Mouse (Mus musculus) forebrain, embryonic 13.5 days (tissue): ENCODE data around the gene Irf6. TPM values are rescaled to one million over a fixed set of nuclear protein-coding genes. Genes with fewer than 3 reads are reported as not detected.

Experiments
- ATAC-seq: fragments of 200-750 bp; cut with Nextera tagmentation; 2 replicates; pipeline ENCODE4 v1.8.0; 2017
- H3K27ac ChIP-seq: fragments of 300-500 bp; sonication (generic); 2 replicates; pipeline ENCODE4 v1.5.1; 2015; ENCODE audit warnings: inconsistent platforms, mild to moderate bottlenecking, moderate library complexity
- H3K27me3 ChIP-seq: fragments of 300-500 bp; sonication (generic); 2 replicates; pipeline ENCODE4 v1.6.1; 2015; ENCODE audit warnings: mild to moderate bottlenecking, inconsistent platforms
- H3K36me3 ChIP-seq: fragments of 300-500 bp; sonication (generic); 2 replicates; pipeline ENCODE4 v1.6.1; 2015; ENCODE audit warnings: mild to moderate bottlenecking, inconsistent platforms; ENCODE audit not compliant: poor library complexity, severe bottlenecking
- H3K4me1 ChIP-seq: fragments of 300-500 bp; sonication (generic); 2 replicates; pipeline ENCODE4 v1.6.1; 2015; ENCODE audit warnings: inconsistent platforms
- H3K4me2 ChIP-seq: fragments of 300-500 bp; sonication (generic); 2 replicates; pipeline ENCODE4 v1.6.1; 2015; ENCODE audit warnings: inconsistent platforms, mild to moderate bottlenecking, moderate library complexity
- H3K4me3 ChIP-seq: fragments of 300-500 bp; sonication (generic); 2 replicates; pipeline ENCODE4 v1.5.1; 2015; ENCODE audit warnings: mild to moderate bottlenecking, inconsistent platforms
- H3K9ac ChIP-seq: fragments of 300-500 bp; sonication (generic); 2 replicates; pipeline ENCODE4 v1.6.1; 2015; ENCODE audit warnings: mild to moderate bottlenecking, inconsistent platforms
- H3K9me3 ChIP-seq: fragments of 300-500 bp; sonication (generic); replicated peaks from 2 replicates; pipeline ENCODE4 v1.6.1; 2016; ENCODE audit warnings: inconsistent platforms
- WGBS: fragments of 180-500 bp; shearing (Covaris S2); methylation state at CpG from one replicate; pipeline ENCODE4 v1.1.7; 2015; 5-methylcytosine and 5-hydroxymethylcytosine counted together
- polyA plus RNA-seq: library from polyadenylated mRNA; unstranded; fragments of >200 nt; fragmentation: Nextera tagmentation; extraction: Ambion mirVana; gene quantifications from 2 replicates; pipeline ENCODE4 v1.2.1, GENCODE M21; 2015

Irf6 gene
- polyA plus RNA-seq, 1 experiment from 2014 or later, result 0.79 TPM

DNA sequence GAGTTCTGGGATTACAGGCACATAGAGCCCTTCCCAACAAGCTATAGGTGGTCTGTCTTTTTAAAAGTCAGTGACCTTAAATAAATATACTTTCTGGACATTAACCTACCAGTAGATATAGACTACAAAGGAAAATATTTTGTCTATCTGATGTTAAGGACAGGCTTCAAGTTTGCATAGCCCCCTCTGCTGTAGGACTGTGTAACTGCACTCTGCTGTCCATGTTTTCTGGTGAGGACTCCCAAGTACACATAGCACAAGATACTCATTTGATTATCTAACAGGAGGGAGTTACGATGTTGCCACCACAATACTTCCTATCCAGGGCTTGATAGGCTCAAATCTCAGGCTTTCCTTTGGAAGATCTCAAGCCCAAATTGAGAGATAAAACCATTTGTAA, 19.2 kb upstream of the Irf6 start:
- no peak overlapping the region for H3K4me3 ChIP-seq
- no peak for ATAC-seq
- H3K36me3 ChIP-seq, result no peaks in the 10 kb centered on the region
- WGBS, result 84% methylated on average over 1 of the region's 1 CpGs
- H3K27ac ChIP-seq, result no peak overlapping the region
- no peak overlapping the region for H3K9ac ChIP-seq
- H3K9me3 ChIP-seq, result no peaks in the 10 kb centered on the region
- no peak overlapping the region for H3K4me2 ChIP-seq
- peaks cover 6% of the 10 kb centered on the region for H3K4me1 ChIP-seq
- 0 out of 2 replicates have a peak, but pooled peaks cover 10% of the 10 kb centered on the region for H3K27me3 ChIP-seq

DNA sequence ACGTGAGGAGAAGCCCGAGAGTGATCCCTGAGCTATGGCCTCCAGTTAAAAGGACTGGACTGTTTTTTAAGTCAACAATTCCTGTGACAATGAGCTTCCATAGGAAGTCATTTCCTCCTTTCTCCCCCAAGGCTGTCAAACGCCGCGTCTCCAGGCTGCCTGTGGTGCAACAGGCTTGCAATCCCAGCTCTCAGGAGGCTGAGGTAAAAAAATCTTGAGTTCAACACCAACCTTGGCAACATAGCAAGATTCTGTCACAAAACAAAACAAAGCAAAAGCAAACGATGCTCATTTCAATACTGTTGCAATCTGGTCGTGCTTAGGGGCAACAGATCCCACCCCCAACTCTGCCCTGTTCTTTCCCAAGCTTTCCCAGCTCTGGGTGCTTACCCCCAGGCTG, 14.8 kb upstream of the Irf6 start:
- Histone ChIP-seq H3K27me3 (0 out of 2 replicates have a peak, but pooled peaks cover 10% of the 10 kb centered on the region), H3K9me3 (no peaks in the 10 kb centered on the region), H3K4me1 (no peaks in the 10 kb centered on the region), H3K27ac (no peak overlapping the region), H3K4me3 (no peak overlapping the region), H3K36me3 (no peaks in the 10 kb centered on the region), H3K4me2 (no peak overlapping the region), H3K9ac (no peak overlapping the region)
- no peak for ATAC-seq
- 57% methylated on average over 7 of the region's 7 CpGs for WGBS

DNA sequence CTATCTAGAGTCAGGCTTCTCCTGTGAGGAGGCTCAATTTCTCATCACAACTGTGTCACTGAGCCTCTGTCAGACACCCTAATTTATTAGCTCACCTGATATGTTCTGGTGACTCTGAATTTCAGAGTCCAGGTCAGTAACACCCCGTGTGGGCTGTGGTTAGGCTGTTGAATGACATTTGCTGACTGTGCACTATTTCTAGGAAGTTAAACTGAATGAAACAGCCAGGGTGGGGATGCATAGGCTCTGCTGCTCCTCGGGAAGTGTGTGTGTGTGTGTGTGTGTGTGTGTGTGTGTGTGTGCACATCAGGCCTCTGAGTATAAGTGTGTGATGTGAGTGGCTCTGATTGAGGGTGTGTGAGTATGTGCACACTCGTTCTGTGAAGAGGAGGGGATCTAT, 14.2 kb upstream of the Irf6 start:
- Histone ChIP-seq H3K36me3 (no peaks in the 10 kb centered on the region), H3K9ac (no peak overlapping the region), H3K9me3 (no peaks in the 10 kb centered on the region), H3K4me1 (no peaks in the 10 kb centered on the region), H3K27ac (no peak overlapping the region), H3K4me2 (no peak overlapping the region), H3K4me3 (no peak overlapping the region), H3K27me3 (0 out of 2 replicates have a peak, but pooled peaks cover 10% of the 10 kb centered on the region)
- 71% methylated on average over 3 of the region's 3 CpGs for WGBS
- no peak for ATAC-seq

DNA sequence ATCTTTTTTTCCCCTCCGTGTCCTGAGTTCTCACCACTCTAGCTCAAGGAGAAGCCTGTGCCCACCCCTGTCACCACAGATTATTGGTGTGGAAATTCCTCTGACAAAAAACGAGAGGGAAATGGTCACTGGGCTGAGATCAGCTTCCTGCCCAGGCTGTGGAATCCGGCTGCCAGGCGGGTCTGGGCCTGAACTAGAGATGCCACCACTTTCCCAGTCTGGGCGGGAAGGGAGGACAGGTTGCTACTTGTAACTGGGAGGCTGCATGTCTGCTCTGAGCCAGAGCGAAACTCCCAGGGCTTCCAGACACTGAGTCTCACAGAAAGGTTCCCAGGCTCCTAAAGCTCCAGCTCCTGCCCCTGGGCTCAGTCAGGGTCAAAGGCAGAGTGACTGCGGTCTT, 11.8 kb upstream of the Irf6 start:
- WGBS, result 83% methylated on average over 7 of the region's 7 CpGs

DNA sequence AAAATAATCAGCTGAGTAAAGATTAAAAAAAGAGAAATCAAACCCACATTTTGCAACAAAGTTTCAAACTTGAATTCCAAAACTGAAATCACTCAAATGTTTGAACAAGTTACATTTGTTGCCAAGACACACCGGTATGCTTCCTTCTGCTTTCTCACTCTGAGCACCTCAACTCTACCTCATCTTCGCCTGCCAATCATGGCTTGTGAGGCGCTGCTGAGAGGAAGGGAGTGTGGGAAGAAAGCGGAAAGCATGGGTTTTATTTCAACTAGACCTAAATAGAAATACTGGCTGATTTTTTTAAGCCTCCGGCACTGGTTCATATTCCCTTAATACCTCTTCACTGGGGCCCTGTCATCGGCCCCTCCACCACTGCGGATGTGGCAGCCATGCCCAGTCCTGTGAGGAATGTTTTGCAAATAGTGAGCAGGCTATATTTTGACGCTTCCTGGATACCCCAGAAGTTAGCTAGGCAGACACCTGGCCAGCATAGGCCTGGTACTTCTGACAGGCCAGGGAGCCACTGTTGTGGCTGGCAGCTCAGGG, 10.3 kb upstream of the Irf6 start:
- Histone ChIP-seq H3K4me3 (no peak overlapping the region), H3K9ac (no peak overlapping the region), H3K4me1 (no peaks in the 10 kb centered on the region), H3K27me3 (0 out of 2 replicates have a peak, but pooled peaks cover 4% of the 10 kb centered on the region), H3K27ac (no peak overlapping the region), H3K9me3 (no peaks in the 10 kb centered on the region), H3K36me3 (no peaks in the 10 kb centered on the region), H3K4me2 (no peak overlapping the region)
- no peak for ATAC-seq
- WGBS, result 89% methylated on average over 8 of the region's 8 CpGs

More for the DNA sequence above, 11.8 kb upstream of the Irf6 start:
- Histone ChIP-seq H3K27me3 (0 out of 2 replicates have a peak, but pooled peaks cover 10% of the 10 kb centered on the region), H3K9ac (no peak overlapping the region; the same call in 1 of the 2 replicates), H3K9me3 (no peaks in the 10 kb centered on the region), H3K4me2 (no peak overlapping the region), H3K36me3 (no peaks in the 10 kb centered on the region), H3K4me1 (no peaks in the 10 kb centered on the region), H3K27ac (no peak overlapping the region), H3K4me3 (no peak overlapping the region)
- no peak for ATAC-seq

DNA sequence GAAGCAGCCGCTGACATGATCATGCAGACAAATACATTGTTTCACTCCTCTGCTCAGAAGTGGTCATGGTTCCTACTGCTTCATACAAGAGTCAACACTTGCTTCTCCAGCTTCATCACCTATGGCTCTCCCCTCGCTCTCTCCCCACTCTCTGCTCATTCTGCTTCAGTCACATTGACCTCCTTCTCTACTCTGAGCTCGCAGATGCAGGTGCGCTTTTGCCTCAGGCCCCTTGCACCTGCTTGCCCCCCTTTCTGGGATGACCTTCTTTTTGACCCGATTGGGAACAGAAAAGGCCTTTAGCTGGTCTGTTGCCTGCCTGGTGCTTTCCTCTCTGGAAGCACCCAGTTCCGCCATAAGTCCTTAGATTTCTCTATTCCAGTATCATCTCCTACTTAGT, 8.4 kb upstream of the Irf6 start:
- Histone ChIP-seq H3K36me3 (no peaks in the 10 kb centered on the region), H3K4me3 (no peak overlapping the region), H3K4me1 (no peaks in the 10 kb centered on the region), H3K27ac (no peak overlapping the region), H3K9ac (no peak overlapping the region), H3K4me2 (no peak overlapping the region), H3K27me3 (peaks cover 2% of the 10 kb centered on the region; the same call in 1 of the 2 replicates), H3K9me3 (no peaks in the 10 kb centered on the region)
- 88% methylated on average over 6 of the region's 6 CpGs for WGBS
- ATAC-seq, result no peak

DNA sequence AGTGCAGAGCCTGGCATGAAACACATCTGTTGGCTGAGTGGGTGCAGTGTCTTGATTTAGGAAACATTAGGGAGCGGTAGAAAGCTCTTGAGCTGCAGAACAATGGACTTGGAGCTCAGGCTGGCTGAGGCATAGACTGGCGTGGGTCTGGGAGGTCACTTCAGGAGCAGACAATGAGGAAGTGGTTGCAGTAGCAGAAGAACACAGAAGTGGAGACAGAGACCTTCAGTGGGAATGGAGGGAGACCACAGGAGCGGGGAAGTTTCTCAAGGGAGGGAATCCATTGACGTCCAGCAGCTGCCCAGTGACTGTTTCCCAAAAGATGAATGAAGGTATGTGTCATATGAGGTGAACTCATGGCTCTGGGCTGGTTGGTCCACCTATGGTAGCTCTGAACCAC, 7.8 kb upstream of the Irf6 start:
- no peak for ATAC-seq
- Histone ChIP-seq H3K9me3 (no peaks in the 10 kb centered on the region), H3K27ac (no peak overlapping the region), H3K27me3 (peaks cover 2% of the 10 kb centered on the region; the same call in 1 of the 2 replicates), H3K4me1 (no peaks in the 10 kb centered on the region), H3K36me3 (no peaks in the 10 kb centered on the region), H3K4me3 (no peak overlapping the region), H3K4me2 (no peak overlapping the region), H3K9ac (no peak overlapping the region)
- 83% methylated on average over 4 of the region's 4 CpGs for WGBS

DNA sequence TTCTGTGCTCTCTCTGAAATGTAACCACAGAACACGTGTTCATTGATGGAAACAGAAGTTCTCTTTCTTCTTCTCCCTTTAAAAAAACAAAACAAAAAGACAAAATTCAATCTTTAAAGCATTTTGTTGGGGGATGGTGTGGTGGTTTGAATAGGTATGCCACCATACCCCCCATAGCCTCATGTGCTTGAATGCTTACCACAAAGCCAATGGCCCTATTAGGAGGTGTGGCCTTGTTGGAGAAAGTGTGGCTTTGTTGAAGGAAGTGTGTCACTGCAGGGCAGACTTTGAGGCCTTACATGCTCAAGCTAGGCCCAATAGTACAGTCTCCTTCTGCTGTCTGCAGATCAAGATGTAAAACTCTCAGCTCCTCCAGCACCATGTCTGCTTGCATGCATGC, 6.5 kb upstream of the Irf6 start:
- WGBS, result 79% methylated on average over 1 of the region's 1 CpGs
- H3K27me3 ChIP-seq, result peaks cover 2% of the 10 kb centered on the region; the same call in 1 of the 2 replicates
- no peaks in the 10 kb centered on the region for H3K9me3 ChIP-seq
- no peak overlapping the region for H3K27ac ChIP-seq
- H3K4me1 ChIP-seq, result no peaks in the 10 kb centered on the region
- H3K36me3 ChIP-seq, result no peaks in the 10 kb centered on the region
- no peak for ATAC-seq
- H3K4me2 ChIP-seq, result no peak overlapping the region
- no peak overlapping the region for H3K9ac ChIP-seq
- H3K4me3 ChIP-seq, result no peak overlapping the region

DNA sequence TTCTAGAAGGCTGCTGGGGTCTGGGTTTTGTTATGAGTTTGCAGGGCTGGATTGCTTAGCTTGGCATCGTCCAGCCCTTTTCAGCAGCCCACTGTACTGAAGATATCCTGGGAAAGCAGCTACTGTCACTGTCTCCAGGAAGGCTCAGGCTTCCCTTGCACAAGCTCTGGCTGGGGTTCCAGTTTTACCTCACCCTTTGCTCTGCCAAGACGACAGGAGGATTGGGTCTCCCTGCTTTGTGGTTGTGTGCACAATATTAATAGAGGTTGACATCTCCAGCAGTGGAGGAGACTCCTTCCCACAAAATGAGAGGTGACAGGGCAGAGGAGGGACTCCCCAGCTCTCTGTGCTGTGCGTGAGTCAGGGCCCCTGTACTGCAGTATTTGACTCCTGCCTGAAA, 3.7 kb upstream of the Irf6 start:
- H3K27me3 ChIP-seq, result peaks cover 28% of the 10 kb centered on the region
- H3K4me1 ChIP-seq, result peaks cover 4% of the 10 kb centered on the region
- H3K27ac ChIP-seq, result no peak overlapping the region
- H3K9me3 ChIP-seq, result no peaks in the 10 kb centered on the region
- ATAC-seq, result no peak
- no peaks in the 10 kb centered on the region for H3K36me3 ChIP-seq
- H3K9ac ChIP-seq, result no peak overlapping the region
- WGBS, result 73% methylated on average over 3 of the region's 3 CpGs
- no peak overlapping the region for H3K4me2 ChIP-seq
- no peak overlapping the region for H3K4me3 ChIP-seq

DNA sequence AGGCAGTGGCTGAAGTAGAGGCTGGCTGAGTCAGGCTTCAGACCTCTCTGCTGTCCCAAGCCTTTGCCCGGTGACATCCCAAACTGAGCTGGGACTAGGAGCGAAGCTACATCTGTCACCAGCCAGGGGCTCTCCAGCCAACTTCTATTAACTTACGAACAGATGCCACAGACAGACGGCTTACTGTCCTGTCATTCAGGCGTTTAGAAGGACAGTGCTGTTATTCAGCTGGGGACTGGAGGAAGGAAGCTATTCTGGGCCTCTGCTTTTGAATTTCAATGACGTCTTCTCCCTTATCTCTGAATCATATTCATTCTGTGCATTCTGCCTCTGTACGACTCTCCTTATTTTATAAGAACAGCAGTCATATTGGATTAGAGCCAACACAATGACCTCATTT, 1.8 kb upstream of the Irf6 start:
- Histone ChIP-seq H3K9ac (no peak overlapping the region), H3K4me1 (peaks cover 4% of the 10 kb centered on the region), H3K36me3 (no peaks in the 10 kb centered on the region), H3K27ac (no peak overlapping the region), H3K4me2 (no peak overlapping the region), H3K9me3 (no peaks in the 10 kb centered on the region), H3K4me3 (no peak overlapping the region), H3K27me3 (peaks cover 42% of the 10 kb centered on the region)
- no peak for ATAC-seq
- WGBS, result 43% methylated on average over 7 of the region's 7 CpGs

DNA sequence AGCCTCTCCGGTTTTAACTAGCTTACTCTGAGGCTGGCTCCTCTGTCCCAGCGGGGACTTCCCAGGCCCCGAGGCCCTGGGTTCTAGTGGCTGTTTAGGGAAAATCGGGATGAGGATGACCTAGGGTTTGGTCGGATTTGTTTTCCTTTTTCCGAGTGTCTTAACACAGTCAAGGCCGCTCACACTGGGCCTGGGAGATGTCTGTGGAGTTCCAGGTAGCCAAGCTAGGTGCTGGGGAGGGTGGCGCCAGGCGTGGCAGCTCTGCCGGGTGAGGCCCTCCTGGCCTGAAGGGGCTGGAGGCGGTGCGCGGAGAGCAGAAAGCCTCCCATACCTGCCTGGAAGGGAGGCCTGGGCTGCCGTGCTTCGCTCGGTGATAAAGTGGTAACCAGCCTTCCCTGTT, 650 bp downstream of the Irf6 start:
- Histone ChIP-seq H3K27me3 (peaks cover 48% of the 10 kb centered on the region), H3K9me3 (no peaks in the 10 kb centered on the region), H3K4me2 (no peak overlapping the region), H3K9ac (no peak overlapping the region), H3K36me3 (no peaks in the 10 kb centered on the region), H3K27ac (no peak overlapping the region), H3K4me3 (no peak overlapping the region), H3K4me1 (peaks cover 4% of the 10 kb centered on the region)
- no peak for ATAC-seq
- 25% methylated on average over 16 of the region's 16 CpGs for whole genome bisulfite sequencing

DNA sequence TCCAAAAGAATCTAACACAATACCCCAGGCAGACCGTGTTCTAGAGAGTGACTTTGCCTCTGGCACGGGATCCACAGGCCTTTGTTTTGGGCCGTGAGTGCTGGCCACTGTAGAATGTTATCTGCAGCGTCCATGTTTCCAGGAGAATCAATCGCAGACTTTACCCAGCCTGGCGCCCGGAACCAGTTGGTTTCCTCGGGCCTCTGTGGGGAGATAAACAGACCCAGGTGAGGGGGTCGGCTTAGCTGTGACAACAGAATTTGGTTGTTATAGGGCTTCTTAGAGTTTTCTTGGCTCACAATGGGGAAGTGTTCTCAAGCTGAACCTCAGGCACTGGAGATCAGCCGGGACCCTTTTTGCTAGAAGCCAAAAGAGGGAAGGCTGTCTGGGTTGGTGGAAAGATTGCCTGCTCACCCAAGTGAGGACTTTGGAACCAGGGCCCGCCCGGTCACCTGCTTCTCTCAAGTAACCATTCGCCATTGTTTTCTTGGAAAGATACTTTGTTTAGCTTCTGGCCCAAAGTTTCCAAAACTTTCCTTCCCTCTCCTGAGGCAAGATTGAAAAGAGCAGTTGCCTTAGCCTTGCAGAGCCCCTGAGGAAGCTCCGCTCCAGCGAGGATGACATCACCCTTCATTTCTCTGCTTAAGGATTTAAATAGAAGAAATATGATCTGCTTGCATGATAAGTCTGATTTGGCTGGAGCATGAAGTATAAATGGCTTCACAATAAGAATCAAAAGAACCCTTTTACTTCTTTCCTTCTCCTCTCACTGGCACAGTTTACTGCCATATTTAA, 3.6 kb downstream of the Irf6 start:
- H3K4me2 ChIP-seq, result no peak overlapping the region
- H3K4me1 ChIP-seq, result peaks cover 12% of the 10 kb centered on the region
- no peak overlapping the region for H3K27ac ChIP-seq
- WGBS, result 82% methylated on average over 15 of the region's 15 CpGs
- no peak for ATAC-seq
- H3K9me3 ChIP-seq, result no peaks in the 10 kb centered on the region
- no peak overlapping the region for H3K9ac ChIP-seq
- peaks cover 46% of the 10 kb centered on the region for H3K27me3 ChIP-seq
- H3K36me3 ChIP-seq, result no peaks in the 10 kb centered on the region
- H3K4me3 ChIP-seq, result no peak overlapping the region
